Mouse (Mus musculus): ENCODE measurements around the gene Tll2.

DNA sequence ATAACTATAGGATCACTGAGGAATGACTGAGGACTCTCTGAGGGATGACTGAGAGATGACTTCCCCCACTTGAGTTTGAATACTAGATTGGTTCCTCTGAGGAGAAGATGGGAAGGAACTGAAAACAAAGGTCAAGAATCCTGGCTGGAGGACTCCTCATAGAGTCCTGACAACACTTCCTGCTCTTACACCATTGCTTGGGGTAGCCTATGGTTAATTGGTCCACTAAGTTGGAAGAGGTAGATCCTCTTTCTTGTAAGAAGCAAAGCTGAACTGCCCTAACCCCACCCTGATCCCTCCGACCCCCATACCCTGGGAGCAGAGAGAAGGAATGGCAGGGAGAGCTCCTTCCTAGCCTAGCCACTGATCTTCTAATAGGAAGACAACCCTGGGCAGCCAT is 154.9 kb downstream of the Tll2 start:
- TF ChIP-seq CTCF (IDR thresholded peaks at IDR 0.05; ENCODE audit: extremely low read depth, insufficient read length, insufficient replicate concordance, low read depth, low read length) (no peak), POLR2A (IDR thresholded peaks at IDR 0.05; ENCODE audit: low read depth, low read length) (no peak)

Data from small intestine, adult 2 months (tissue).